Mouse (Mus musculus): Measurements from ENCODE around the gene Wdr92.

- no peak for TF ChIP-seq CTCF (IDR thresholded peaks at IDR 0.05; ENCODE audit: low read depth, low read length)
- TF ChIP-seq POLR2A (IDR thresholded peaks at IDR 0.05; ENCODE audit: extremely low read depth, insufficient read depth, low read length) = no peak
These were observed 30.2 kb downstream of the Wdr92 start for GRCm38 (mm10) chr11:17212141-17212495.

Measured in liver, adult 2 months (tissue).